Mouse (Mus musculus) naive thymus-derived CD4-positive, alpha-beta T cell, adult 2 months (primary cell): Measurements from ENCODE around the gene Fgf5.

Experiments
- DNase-seq: peaks from one replicate; pipeline ENCODE4 v3.0.0-alpha.2; 2011; ENCODE audit warnings: low read depth

Fgf5 gene

DNA sequence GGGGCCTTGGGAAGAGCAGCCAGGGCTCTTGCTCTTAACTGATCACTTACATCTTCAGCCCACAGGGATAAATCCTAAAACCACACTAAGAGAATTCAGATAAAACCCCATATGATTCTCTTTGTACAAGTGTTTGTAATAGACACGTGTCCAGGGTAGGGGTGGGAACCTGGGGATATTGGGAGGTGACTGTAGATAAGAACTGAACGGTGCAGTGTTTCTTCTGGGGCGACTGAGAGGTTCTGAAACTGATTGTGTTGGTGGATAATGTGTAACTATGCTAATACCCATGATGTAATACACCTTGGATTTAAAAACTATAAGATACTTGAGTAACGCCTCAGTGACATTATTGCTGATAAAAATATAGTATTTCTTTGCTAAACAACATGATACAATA lies 51.7 kb downstream of the Fgf5 start:
- no peak for DNase-seq

DNA sequence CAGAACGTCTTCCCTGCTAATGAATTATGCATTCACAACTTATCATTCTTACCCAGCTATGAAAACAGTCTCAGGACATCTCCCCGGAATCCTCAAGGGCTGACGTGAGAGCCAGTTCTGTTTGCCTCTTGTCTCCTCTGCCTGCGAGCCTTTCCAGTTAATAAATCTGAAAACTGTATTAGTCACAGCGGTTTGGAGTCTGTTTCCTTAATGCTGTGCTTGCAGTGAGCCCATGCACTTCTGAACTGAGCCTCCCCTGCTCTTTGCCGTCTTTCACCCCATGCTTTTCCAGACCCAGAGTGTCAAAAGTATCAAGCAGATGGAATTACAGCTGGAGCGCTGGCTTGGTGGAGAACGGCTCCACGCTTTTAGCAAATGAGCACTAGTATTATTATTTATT lies 52.5 kb downstream of the Fgf5 start:
- no peak for DNase-seq

DNA sequence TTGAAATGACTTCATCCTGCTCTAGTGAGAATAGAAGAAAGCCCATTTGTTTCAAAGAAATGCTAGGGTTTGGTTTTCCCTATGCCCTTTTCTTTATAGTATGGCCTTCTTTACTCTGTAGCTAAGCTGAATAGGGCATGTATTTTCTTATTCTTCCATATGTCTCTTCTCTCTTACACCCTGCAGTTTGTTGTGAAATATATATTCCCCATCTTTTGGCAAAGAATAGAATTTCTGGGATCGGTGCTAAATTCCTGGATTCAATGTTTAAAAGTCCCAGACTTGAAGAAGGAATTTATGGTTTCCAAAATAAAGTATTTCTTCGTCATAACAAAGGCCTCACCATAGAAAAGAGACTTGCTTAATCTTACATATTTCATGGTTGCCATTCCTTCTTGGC lies 72.6 kb downstream of the Fgf5 start:
- DNase-seq: no peak
